Mouse (Mus musculus) frontal cortex, postnatal 10 days (tissue): ENCODE results near the gene Nemp1.
"Not testable (repeated sequence)": the region's sequence is repeated elsewhere in the genome, so short reads cannot be mapped to it uniquely, and the experiment has no call there.

Experiments
- DNase-seq, 2 experiments: peaks; one replicate each; pipeline ENCODE4 v3.0.0; 2022; ENCODE audit warnings: low spot score in 2 of 2, mixed read lengths in 1 of 2

The Nemp1 gene

GRCm38 (mm10) chr10:127645791-127646190 lies 20.9 kb upstream of the Nemp1 start:
- DNase-seq = no peak

- DNase-seq = no peak
These were observed 13.6 kb upstream of the Nemp1 start for GRCm38 (mm10) chr10:127652906-127653638.

DNA sequence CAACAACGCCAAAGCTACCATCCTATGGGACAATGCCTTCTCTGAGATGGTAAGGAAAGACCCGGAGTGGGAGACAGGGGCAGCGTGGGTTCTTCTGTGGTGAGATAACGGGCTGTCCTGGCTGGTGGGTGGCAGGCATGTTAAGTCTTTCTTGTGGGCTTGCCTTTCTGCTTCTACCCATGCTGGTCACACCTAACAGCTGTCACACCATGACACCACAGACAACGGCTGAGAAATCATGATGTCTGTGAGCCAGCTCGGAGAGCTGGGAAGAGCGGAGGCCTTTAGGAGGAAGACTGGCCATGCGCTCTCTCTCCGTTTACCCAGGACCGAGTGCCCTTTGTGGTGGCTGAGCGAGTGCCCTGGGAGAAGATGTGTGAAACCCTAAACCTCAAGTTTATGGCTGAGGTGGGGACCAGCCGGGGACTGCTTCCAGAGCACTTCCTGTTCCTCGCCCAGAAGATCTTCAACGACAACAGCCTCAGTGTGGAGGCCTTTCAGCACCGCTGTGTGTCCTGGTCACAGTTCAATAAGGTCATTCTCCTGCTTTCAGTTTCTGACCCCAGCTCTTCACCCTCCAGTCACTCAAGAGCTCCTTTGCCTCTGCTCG lies 11.6 kb upstream of the Nemp1 start:
- DNase-seq = no peak

DNA sequence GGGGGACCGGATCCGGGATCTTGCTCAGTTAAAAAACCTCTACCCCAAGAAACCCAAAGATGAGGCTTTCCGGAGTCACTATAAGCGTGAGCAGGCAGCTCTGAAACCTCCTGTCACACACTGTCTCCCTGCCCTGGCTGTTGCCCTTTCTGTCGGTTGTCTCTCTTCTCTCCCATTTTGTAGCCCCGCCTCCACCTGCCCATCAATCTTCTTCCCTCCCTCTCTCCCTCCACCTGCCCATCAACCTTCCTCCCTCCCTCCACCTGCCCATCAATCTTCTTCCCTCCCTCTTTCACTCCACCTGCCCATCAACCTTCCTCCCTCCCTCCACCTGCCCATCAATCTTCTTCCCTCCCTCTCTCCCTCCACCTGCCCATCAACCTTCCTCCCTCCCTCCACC lies 9.1 kb upstream of the Nemp1 start:
- not testable (repeated sequence) for DNase-seq

- DNase-seq = no peak
These were observed 8.6 kb upstream of the Nemp1 start for GRCm38 (mm10) chr10:127658076-127658475.

DNA sequence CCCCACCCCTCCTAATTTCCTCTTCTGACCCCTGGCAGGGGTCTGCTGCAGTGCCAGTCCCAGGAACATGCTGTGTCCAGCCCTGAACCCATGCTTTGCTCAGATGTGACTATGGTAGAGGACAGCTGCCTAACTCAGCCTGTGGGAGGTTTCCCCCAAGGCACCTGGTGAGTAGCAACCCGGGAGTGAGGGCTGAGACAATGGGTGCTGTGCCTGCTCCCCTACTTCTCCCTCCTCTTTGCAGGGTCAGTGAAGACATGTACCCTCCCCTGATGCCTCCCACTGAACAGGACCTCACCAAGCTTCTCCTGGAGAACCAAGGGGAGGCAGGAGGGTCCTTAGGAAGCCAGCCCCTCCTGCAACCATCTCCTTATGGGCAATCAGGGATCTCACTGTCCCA lies 7.2 kb upstream of the Nemp1 start:
- no peak for DNase-seq

GRCm38 (mm10) chr10:127661291-127661914 lies 5.3 kb upstream of the Nemp1 start:
- DNase-seq = peak in 1 of 2 experiments; percentile 29

GRCm38 (mm10) chr10:127661915-127662663 lies 4.6 kb upstream of the Nemp1 start:
- DNase-seq = peak in 1 of 2 experiments; percentile 46

DNA sequence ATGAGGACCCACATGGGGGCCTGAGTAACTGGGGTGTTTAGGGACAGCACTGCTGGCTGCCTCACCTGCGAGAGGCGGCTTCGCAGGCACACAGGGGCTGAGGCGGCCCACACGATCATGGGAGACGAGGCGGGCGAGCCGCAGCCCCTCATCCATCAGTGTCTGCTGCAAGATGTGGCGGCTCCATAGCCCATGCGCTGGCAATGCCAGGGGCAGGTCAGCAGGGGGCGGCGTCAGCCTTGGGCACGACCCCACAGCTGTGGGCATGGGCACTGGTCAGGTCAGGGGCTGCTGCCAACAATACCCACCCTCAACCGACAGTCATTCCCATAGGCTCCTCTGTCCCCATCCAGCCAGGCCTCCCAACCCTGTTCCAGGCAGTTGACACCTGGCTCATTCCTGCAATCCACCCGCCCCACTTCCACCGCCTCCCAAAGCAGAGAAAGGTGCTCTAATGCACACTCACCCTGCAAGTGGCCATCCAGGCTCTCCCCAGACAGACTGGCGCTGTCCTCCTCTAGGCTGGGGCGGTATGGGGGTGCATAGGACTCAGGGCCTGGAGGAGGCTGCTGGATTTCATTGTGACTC lies 3.9 kb upstream of the Nemp1 start:
- peak in 1 of 2 experiments; percentile 48 for DNase-seq

DNA sequence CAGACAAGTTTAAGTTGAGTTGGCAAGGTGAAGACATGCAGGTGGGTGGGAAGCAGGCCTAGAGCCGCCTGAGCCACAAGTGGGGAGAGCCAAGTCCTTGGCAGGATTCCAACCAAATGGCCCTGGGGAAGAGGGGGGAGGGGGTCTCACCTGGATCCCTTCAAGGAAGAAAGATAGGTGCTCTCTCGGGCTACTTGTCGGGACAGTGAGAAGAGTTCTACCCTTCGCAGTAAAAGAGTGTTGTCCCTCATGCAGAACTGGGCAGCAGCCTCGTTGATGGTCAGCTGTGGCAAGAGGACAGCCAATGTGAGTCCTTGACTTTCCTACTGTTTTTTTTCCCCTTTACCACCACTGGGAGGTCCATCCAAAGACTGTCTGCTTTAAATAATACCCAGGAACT lies 3.1 kb upstream of the Nemp1 start:
- no peak for DNase-seq

- DNase-seq = no peak
These were observed 2.5 kb upstream of the Nemp1 start for GRCm38 (mm10) chr10:127664166-127664565.

- no peak for DNase-seq
These were observed 1.8 kb upstream of the Nemp1 start for GRCm38 (mm10) chr10:127664891-127665290.

DNA sequence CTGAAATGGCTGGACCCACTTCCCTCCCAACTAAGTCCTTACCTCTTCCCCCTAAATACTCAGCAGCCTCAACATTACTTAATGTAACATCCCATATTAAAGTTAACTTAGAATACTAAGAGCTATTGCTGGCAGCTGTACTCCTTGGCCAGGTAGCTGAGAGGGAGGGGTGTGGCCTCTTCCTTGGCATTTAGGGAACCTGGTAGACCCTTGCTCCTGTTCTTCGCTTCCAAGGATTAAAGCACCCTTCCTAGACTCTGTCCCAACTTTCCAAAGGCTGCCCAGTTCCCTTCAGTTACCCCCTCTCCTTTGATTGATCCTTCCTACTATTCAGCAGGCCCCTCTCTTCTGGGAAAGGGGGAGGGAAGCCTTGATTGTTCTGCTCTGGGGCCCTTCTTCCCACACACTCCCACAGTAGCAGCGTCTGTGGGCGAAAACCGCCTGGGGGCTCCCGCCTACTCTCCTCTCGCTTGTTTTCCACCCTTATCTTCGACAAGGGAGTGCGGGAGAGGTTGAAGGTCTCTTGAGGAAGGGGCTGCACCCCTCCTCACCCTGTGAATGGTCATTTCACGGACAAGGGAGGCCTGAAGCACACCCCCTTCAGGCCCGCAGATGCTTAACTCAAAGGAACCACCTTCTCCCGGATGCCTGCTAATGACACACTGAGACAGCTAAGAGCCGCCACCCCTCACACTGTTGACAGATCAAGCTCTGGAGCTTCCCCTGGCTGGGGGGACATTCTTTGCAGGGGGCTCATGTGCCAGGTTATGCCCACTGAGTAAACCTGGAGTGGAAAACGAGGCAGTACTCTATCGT lies 1.1 kb upstream of the Nemp1 start:
- no peak for DNase-seq

- peak; percentile 78 to 81 for DNase-seq
These were observed 780 bp downstream of the Nemp1 start for GRCm38 (mm10) chr10:127667269-127668092.

DNA sequence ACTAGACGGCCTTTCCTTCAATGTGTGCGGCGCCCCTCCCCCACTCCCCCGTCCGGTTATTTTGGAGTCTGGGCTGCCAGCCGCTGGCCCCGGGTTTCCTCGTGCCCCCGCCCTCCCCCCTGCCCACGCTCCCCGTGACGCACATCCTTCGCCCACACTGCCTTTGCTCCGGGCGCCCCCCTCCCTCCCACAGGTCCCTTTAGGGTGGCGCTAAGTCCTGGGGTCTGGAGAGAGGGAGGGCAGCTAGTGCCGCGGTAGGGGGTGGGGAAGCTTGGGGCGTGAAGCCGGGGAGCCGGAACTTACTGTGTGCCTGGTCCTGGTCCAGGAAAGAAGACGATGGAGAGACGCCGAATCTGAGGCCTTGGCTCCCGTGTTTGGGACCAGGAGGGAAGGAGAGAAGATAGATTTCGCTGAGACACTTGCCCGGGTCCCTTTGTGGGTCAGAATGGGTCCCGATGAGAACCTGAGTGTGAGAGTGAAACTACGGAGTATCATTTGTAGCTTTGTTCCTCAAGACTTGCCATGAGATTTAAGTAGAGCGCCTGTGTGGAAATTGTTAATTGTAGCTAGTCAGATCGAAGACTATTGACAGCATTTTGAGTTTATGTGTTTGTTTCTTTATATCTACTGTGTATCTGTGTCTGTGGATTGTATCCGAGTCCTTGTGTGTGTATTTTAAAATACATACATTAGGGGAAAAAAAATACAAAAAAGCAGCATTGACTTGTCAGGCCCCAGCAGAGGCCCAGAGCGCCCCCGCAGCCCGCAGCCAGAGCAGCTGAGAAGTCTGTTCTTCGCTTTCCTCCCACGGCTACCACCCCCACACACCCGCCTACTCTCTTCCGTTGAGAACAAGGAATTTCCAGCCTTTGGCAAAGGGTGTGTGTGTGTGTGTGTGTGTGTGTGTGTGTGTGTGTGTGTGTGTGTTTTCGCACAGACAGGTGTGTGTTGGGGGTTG lies 1.7 kb downstream of the Nemp1 start, which contains the start of gene Nab2:
Nab2 (minus strand) TSS at position 476 of the 958 bp plus-strand sequence.
- DNase-seq = peak; percentile 69 to 79

- DNase-seq = peak; percentile 55 to 77
These were observed 2.5 kb downstream of the Nemp1 start for GRCm38 (mm10) chr10:127669170-127669569.

- DNase-seq = no peak
These were observed 3.5 kb downstream of the Nemp1 start for GRCm38 (mm10) chr10:127670185-127670584.

DNA sequence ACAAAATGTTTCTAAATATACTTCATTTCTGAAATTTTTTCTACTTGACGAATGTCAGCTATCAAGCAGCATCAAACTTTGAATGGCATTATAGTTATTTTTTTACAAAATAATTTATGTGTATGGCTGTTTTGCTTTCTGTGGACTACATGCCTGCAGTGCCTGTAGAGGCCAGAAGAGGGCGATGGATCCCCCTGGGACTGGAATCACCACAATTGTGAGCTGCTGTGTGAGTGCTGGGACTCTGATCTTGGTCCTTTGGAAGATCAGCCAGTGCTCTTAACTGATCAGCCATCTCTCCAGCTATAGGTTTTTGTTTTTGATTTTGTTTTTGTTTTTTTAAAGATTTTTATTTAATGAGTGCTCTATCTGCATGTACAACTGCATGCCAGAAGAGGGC lies 4.6 kb downstream of the Nemp1 start:
- DNase-seq = no peak
